Mouse (Mus musculus): Measurements from ENCODE around the gene Gm44596. TPM values are rescaled to one million over a fixed set of nuclear protein-coding genes. Genes with fewer than 3 reads are reported as not detected.

Gm44596 gene
- total and polyA plus RNA-seq, 3 experiments: not detected

DNA sequence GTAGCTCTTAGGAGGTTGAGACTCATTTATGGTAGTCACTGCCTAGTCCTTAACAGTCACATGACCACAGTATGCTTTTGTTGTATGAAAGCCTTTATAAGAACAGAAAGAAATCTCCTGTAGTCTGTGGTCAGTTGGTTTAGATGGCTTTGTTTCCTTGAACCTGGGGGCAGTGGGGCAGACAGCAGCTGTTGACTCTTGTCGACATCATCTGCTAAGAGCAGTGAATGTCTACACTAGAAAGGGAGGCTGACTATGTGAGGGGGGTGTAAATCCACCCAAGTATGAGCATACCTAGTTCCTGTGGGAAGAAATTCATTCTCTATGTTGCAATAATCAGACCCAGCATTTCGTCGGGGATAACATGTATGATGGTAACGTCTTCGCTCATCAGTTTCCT lies 71.8 kb downstream of the Gm44596 start:
- no peaks in the 10 kb centered on the region for H3K36me3 ChIP-seq (ENCODE audit: control insufficient read depth in 1 of 2, insufficient read depth in 2 of 2, low read length in 2 of 2)
- no peaks in the 10 kb centered on the region for H3K9me3 ChIP-seq (replicated peaks; ENCODE audit: insufficient read depth, low read length)
- H3K79me2 ChIP-seq (ENCODE audit: control insufficient read depth, insufficient read depth, low read length, poor library complexity): no peaks in the 10 kb centered on the region
- TF ChIP-seq NRF1 (IDR thresholded peaks at IDR 0.05; ENCODE audit: insufficient read depth, low read depth, low read length, poor library complexity, severe bottlenecking) (no peak), EP300 (IDR thresholded peaks at IDR 0.05; ENCODE audit: low read depth in 1 of 2, low read length in 2 of 2) (no peak), CHD2 (IDR thresholded peaks at IDR 0.05; ENCODE audit: low read length) (no peak), UBTF (IDR thresholded peaks at IDR 0.05; ENCODE audit: borderline replicate concordance, insufficient read depth, low read depth, low read length) (no peak), BHLHE40 (IDR thresholded peaks at IDR 0.05; ENCODE audit: borderline replicate concordance, low read depth, low read length) (no peak), POLR2AphosphoS2 (IDR thresholded peaks at IDR 0.05; ENCODE audit: low read length) (no peak), JUND (IDR thresholded peaks at IDR 0.05; ENCODE audit: low read depth, low read length) (no peak), KAT2A (conservative IDR thresholded peaks at IDR 0.05; ENCODE audit: low read depth, low read length) (no peak), TCF12 (IDR thresholded peaks at IDR 0.05; ENCODE audit: low read depth, low read length) (no peak), MEF2A (IDR thresholded peaks at IDR 0.05; ENCODE audit: extremely low read depth, insufficient replicate concordance, low read depth, low read length, poor library complexity, severe bottlenecking) (no peak), MAX (IDR thresholded peaks at IDR 0.05; ENCODE audit: low read length) (no peak)
- H3K27ac ChIP-seq (ENCODE audit: control insufficient read depth, low read depth, low read length): no peak overlapping the region
- no peaks in the 10 kb centered on the region for H3K27me3 ChIP-seq (ENCODE audit: control insufficient read depth in 1 of 2, insufficient read depth in 2 of 2, low read length in 2 of 2)
- DNase-seq (ENCODE audit: low read depth, low spot score): no peak
- H3K9ac ChIP-seq (ENCODE audit: control insufficient read depth, low read depth, low read length, poor library complexity, severe bottlenecking): no peak overlapping the region
- no peak overlapping the region for H3K4me3 ChIP-seq (ENCODE audit: control insufficient read depth in 1 of 2, insufficient read depth in 1 of 2, low read depth in 2 of 2, low read length in 2 of 2)
- H3K4me1 ChIP-seq (ENCODE audit: control insufficient read depth in 1 of 2, insufficient read depth in 2 of 2, low read length in 2 of 2): no peaks in the 10 kb centered on the region

GRCm38 (mm10) chr6:128455835-128456605 lies 80.7 kb downstream of the Gm44596 start:
- TF ChIP-seq MXI1 (IDR thresholded peaks at IDR 0.05; ENCODE audit: low read depth, low read length) (no peak), RCOR1 (IDR thresholded peaks at IDR 0.05; ENCODE audit: low read depth, low read length) (no peak), KAT2A (conservative IDR thresholded peaks at IDR 0.05; ENCODE audit: low read depth, low read length) (no peak), MYB (IDR thresholded peaks at IDR 0.05; ENCODE audit: low read depth, low read length) (no peak), ZMIZ1 (IDR thresholded peaks at IDR 0.05; ENCODE audit: low read depth, low read length) (no peak), HCFC1 (IDR thresholded peaks at IDR 0.05; ENCODE audit: low read depth, low read length) (no peak), ZKSCAN1 (IDR thresholded peaks at IDR 0.05; ENCODE audit: low read depth, low read length) (no peak), NRF1 (IDR thresholded peaks at IDR 0.05; ENCODE audit: insufficient read depth, low read depth, low read length, poor library complexity, severe bottlenecking) (no peak), POLR2AphosphoS5 (IDR thresholded peaks at IDR 0.05; ENCODE audit: borderline replicate concordance, low read depth, low read length) (no peak), JUND (IDR thresholded peaks at IDR 0.05; ENCODE audit: low read depth, low read length) (no peak), TAL1 (IDR thresholded peaks at IDR 0.05; ENCODE audit: low read length) (no peak), GABPA (IDR thresholded peaks at IDR 0.05; ENCODE audit: low read depth, low read length) (no peak), SMC3 (IDR thresholded peaks at IDR 0.05; ENCODE audit: low read depth, low read length) (no peak), ELF1 (IDR thresholded peaks at IDR 0.05; ENCODE audit: low read depth, low read length) (no peak), USF1 (IDR thresholded peaks at IDR 0.05; ENCODE audit: low read depth, low read length) (no peak), SIN3A (IDR thresholded peaks at IDR 0.05; ENCODE audit: low read length) (no peak), TCF12 (IDR thresholded peaks at IDR 0.05; ENCODE audit: low read depth, low read length) (no peak)
- H3K36me3 ChIP-seq (ENCODE audit: control insufficient read depth in 1 of 2, insufficient read depth in 2 of 2, low read length in 2 of 2): no peaks in the 10 kb centered on the region
- no peaks in the 10 kb centered on the region for H3K79me2 ChIP-seq (ENCODE audit: control insufficient read depth, insufficient read depth, low read length, poor library complexity)
- H3K27ac ChIP-seq (ENCODE audit: control insufficient read depth, low read depth, low read length): no peak overlapping the region
- DNase-seq (ENCODE audit: low read depth, low spot score): no peak
- no peaks in the 10 kb centered on the region; a peak in 1 of 4 replicates for H3K27me3 ChIP-seq (ENCODE audit: control insufficient read depth in 1 of 2, insufficient read depth in 2 of 2, low read length in 2 of 2)
- H3K9me3 ChIP-seq (replicated peaks; ENCODE audit: insufficient read depth, low read length): no peaks in the 10 kb centered on the region
- no peak overlapping the region for H3K4me3 ChIP-seq (ENCODE audit: control insufficient read depth in 1 of 2, insufficient read depth in 1 of 2, low read depth in 2 of 2, low read length in 2 of 2)
- H3K4me1 ChIP-seq (ENCODE audit: control insufficient read depth in 1 of 2, insufficient read depth in 2 of 2, low read length in 2 of 2): no peaks in the 10 kb centered on the region
- H3K9ac ChIP-seq (ENCODE audit: control insufficient read depth, low read depth, low read length, poor library complexity, severe bottlenecking): no peak overlapping the region
